Mouse (Mus musculus): ENCODE data around the gene Gm10134.

Gene Gm10134

DNA sequence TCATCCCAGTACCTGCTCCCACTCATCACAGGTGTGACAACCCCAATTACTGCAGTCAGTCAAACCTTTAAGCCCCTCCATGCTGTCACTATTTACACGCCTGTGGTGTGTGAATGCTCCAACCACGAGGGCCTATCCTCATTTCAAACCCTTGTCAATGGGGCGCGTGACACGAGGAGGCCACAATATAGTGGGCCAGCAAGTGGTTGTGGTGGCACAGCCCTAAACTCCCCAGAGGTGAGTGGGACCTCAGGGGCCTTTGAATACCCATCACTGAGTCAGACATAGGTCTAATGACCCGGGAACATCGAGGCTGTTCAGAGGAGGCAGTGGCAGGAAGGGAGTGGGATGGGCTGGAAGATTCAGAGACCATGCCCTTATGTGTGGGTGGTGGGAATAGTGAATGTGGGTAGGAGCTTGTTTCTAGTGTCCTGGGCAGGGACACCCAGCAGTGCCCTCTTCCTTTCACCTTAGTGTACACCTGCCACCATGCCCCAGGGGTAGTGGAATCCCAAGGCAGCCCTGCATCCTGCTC is 28.1 kb downstream of the Gm10134 start:
- DNase-seq, result no peak

DNA sequence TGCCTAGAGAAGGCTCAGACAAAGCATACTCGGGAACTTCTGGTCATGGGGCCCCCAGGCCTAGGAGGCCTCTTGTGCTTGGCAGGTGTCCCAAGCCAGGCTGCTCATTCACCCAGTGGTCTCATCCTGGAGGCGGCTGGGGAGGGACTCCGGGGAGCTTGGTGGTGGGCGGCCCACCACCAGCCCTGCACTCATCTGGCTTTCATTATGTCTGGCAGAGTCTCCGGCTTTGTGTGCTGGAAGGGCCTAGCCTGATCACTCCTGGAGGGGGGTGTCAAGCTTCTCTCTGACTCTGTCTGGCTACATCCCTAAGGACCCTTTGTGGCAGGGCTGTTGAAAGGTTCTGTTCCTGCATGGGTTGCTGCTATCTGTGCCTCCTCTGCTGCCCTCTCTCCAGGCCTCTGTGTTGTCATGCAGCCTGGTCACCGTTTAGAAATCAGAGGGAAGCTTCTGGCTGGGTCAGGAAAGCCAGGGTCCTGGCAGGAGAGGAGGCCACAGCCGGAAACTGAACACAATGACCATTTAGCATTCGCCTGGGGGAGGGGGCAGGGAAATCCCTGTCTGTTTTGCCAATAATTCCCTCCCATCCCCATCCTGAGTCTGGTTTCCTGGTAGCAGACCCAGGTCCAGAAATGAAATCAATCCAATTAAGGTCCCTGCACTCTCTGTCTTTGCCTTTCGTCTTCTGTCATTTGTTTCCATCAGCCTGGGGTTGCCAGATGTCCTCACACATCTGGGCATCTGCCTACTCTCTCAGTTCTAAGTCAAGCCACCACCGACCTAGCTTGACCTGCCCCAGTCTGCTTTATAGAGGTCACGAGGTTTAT is 28.8 kb downstream of the Gm10134 start:
- DNase-seq, result peak; percentile 44

DNA sequence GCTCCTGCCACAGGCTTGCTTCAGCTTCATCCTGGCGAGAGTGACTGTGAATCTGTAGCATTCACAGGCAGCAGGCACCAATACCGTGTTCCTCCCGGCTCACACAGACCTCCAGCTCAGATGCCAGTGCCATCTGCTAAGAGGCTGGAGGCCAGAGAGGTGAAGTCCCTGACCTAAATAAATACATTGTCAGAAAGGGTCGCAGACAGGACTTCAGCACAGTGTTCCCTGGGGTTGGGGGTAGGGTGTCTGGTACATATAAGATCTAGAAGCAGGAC is 29.3 kb downstream of the Gm10134 start:
- no peak for DNase-seq

DNA sequence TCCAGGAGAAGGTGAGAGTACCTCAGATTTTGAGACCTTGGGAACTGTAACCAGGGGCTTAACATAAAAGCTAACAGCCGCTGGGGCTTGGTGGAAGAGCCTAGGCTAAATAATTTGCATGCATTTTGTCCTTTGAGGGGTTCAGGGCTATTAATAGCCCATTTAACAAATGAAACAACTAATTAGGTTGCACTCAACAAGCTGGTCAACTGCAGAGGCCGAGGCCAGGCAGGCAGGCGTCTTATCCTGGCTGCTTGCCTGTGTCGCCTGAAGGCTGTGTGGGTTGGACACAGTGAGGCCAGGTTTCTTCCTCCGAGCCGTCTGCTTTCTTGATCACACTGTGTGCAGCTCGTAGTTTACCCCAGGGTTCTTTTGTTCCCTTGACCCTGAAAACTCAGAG is 29.8 kb downstream of the Gm10134 start:
- peak; percentile 59 for DNase-seq

DNA sequence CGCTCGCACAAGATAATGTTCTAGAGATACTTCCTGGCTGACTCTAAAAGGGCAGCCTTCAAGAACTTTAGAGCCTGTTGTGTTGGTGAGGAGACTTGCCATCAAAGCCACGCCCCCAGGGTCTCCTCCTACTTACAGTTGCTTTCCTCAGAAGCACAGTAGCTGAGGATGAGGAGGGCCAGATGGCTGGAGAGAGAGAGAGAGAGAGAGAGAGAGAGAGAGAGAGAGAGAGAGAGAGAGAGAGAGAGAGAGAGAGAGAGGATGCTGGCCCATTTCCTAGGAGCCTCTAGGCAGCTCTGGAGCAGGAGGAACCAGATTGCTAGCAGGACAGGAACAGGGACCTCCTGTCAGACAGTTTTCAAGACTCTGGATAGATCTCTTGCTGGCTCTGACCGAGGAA is 30.3 kb downstream of the Gm10134 start:
- no peak for DNase-seq

DNA sequence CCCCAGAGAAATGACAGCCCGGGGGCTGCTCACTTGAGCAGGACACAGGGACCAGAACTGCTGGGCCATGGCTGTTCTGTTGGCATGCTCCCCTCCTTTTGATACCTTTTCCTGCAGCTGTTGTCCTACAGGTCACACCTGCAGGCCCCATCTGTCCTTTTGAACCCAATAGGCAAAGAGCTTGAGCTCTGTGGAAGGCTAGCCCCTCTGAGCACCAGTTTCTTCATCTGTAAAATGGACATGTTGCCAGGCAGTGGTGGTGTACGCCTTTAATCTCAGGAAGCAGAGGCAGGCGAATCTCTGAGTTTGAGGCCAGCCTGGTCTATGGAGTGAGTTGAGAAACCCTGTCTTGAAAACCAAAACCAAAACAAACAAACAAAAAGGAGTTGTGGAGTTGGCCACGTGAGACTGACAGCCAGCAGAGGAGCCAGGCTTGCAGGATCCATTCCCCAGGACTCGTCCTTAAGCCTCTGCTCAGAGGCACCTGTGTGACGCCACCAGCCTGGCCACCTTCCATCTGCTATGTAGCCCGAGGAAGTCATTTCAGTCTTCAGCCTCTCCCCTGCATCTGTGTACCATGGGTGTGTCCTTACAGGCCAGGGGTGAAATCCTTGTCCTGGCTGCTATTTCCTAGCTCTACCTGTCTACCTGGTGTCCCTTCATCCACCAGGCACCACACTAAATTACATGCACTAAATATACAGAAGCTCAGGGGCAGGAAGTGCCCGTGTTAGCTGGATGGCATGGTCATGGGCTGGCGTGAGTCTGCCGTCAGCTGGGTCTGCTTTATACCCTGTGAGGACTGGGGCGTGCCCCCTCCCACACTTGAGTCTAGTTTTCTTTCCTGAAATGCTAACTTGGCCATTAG is 31.1 kb downstream of the Gm10134 start:
- no peak for DNase-seq

DNA sequence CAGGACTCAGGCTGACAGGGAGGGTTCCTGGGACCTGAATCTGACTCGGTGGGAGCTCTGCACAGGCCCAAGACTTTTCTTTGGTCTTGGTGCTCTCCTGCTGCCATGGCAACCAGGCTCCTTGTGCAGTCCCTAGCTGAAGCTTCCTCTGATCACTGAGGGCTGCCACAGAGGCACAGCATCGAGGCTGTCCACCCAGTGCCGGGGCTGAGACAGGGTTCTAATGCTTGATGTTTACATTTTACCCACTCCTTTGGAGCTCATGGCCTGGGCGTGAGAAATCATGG is 31.7 kb downstream of the Gm10134 start:
- no peak for DNase-seq

DNA sequence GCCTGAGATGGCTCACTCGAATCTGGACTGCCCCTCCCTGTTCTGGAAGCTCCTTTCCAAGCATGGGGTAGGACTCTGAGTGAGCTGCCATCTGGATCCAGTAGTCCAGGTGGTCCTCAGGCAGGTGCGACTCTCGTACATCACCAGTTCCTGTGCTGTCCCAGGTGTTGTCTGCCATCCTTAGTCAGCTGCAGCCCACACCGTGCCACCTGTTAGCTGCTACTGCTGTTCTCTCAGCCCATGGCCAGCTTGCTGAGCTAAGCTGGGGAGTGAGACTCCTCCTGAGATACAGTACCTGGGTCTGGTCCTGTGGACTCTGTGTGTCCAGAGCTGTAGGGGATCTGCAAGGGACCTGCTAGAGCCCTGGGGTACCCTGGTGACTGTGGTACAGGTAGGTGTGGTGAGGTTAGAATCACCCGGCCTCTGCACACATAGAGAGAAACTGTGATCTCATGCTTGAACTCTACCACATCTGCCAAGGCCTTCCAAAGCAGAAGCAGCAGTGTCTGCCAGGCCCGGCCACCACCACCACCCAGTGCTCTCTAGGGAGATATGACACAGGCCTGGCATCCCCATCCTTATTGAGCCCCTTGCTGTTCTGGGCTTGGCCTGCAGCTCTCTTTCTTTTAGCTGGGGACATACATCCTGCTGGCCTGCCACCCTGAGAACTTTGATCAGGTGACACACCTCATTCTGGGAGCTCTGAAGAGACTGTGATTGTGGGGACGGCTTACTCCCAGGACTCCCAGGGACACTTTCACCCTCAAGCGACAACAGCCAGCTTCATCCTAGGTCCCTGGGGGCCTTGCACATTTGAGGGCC is 32.3 kb downstream of the Gm10134 start:
- peak; percentile 58 for DNase-seq

DNA sequence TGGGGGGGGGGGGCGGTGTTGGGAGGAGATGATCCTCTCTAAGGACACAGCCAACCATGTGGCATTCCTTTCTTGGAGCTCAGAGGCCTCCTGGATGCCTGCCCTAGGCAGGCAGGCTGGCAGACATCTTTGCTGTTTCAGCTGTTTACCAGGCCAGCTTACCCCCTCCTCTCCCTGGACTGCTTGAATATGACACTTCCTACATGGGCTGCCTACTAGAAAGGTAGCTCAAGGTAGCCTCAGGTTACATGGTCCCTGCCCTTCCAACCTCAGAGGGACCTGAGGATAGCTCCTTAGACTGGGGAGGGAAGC is 32.9 kb downstream of the Gm10134 start:
- no peak for DNase-seq

DNA sequence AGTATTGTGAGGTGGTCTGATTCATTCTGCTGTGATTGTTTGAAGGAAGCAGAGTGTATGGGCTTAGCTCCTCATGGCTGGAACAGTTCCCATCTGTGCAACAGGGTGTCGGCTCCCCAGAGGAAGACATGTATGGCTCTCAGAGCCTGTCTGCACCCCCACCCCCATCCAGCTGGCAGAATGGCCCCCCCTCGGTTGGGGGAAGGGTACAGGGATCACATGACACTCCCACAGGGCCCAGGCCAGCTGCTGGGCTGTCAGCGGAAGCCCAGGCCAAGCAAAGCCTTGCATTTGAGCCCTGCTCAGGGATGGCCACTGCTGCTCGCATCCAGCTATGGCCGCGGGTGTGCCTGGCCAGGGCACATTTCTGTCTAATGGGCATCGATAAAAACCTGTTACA is 33.3 kb downstream of the Gm10134 start:
- peak; percentile 62 for DNase-seq

DNA sequence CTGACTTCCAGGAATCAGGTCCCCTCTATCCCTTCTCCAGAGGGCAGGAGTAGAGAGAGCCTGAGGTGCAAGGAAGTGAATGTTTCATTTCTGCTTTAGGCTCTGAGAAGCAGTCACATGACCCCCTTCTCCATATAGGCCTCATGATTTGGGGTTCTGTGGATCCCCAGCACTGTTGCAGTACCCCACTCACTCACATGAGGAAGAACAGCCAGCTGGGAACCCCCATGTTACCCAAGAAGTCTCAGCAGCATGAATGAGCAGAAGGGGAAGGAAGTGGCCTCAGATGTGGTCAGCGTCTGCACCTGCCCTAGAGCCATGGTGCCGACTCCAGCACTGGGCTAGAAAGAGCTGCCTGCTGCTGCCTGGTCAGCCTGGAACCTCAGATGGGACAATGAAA is 34.1 kb downstream of the Gm10134 start:
- DNase-seq, result no peak

DNA sequence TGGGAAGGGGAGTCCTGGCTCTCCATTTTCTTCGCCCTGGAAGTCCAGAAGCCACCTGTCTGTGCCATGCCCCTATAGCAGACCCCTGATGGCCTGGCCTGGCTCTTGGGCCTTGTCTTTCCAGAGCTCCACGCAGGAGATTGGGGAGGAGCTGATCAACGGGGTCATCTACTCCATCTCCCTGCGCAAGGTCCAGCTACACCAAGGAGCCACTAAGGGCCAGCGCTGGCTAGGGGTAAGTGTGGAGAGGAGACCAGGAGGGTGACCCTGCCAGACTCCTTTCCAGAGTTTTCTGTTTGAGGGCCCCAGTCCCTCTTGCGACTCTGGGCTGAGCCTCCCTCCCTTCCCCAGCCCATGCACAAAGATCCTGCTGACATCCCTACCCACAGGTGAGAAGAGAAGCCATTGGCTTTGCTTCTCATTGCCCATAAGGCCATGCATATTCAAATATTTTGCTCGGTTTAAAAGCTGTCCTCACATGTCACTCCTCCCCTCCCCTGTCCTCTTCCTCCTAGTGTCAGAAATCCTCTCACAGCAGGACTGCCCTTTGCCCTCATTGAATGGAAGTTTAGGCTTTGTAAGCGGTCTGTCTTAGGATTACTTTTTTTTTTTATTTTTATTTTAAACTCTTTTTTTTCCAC is 34.8 kb downstream of the Gm10134 start:
- DNase-seq, result no peak

DNA sequence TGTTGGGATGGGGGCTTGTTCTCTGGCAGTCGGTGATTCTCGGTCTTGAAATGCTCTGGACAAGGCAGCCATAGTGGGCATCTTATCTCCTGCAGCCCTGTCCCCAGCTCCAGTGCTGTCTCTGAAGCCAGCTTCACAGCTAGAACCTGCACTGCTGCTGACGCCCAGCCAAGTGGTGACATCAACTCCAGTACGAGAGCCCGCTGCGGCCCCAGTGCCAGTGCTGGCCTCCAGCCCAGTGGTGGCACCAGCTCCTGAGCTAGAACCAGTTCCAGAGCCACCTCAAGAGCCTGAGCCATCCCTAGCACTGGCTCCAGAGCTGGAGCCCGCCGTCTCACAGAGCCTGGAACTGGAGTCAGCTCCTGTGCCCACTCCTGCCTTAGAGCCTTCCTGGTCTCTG is 38.0 kb downstream of the Gm10134 start:
- DNase-seq, result peak; percentile 43

DNA sequence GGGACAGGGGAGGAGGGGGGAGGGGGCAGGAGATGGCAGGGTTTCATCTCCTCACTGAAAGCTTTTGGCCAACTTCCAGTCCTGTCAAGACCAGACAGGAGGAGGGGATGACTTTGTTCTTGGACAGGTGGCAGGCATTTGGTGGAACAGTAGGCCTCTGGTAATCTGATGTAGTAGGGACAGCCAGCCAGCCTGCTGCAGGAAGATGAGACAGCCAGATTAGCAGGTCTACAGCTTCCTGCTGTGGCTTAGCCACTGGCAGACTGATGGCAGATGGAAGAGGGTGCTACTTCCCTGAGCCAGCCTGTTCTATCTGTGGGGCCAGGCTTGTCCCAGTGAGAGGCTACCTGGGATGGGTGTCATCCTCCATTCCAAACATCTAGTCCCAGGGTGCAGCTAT is 40.1 kb downstream of the Gm10134 start:
- DNase-seq, result no peak

DNA sequence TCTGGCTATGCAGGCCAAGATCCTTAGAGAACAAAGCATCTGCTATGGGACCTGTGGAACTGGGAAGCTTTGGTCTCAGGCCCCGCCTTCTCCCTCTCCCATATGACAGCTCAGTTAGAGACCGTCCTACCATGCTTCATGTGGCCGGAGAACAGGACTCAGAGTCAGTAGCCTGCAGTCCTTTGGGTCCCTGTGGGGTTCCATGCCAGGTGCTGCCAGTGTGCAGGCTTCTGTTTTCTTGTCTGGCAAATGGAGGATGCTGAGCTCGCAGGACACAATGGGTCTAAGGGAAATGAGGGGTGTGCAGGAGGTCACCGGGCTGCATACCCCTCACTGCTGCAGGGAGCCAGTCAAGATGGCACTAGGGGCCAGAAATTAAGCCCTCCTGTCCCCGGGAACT is 40.7 kb downstream of the Gm10134 start:
- no peak for DNase-seq

DNA sequence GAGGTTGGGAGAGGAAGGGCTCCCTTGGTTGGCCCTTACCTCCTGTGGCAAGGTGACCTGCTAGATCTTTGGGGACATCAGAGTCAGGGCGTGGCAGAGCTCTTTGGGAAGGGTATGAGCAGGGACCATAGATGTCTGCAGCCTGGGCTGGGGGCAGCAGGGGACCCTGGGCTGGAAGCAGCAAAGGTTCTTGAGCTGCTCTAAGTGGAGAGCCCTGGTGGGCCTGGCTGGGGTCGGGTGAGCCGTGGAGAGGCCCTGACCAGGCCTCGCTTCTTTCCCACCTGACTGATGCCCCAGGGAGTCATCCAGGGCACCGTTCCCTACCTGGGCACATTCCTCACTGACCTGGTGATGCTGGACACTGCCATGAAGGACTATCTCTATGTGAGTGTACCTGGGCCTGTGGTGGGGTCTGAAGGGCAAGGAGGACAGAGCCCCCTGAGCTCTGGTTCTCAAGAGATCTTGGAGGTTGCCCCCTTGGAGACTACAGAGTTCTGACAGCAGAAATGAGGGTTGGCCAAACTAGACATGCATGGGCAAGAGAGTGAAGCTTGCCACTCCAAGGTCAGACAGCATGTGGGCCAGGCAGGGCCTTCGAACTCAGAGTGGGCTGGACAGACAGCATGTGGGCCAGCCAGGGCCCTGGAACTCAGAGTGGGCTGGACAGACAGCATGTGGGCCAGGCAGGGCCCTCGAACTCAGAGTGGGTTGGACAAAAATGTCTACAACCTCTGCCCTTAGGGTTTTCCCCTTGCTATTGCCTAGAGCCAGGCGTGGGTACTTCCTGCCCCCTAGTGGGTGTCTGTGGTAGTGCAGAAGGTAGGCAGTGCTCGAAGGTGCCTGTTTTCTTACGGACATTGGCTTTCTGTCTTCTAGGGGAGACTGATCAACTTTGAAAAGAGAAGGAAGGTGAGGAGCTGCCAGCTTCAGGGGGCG is 41.6 kb downstream of the Gm10134 start:
- peak; percentile 74 for DNase-seq

DNA sequence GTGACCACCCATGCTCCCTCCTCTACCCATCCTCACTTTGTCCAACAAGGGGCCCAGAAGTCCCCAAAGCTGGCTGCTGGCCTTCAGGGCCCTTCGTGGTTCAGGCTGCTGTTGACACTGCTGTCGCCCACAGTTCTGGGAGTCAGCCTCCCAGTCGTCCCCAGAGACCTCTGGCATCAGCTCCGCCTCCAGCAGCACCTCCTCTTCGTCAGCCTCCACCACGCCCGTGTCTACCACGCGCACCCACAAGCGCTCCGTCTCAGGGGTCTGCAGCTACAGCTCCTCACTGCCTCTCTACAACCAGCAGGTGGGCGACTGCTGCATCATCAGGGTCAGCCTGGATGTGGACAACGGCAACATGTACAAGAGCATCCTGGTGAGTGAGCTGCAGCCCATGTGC is 43.3 kb downstream of the Gm10134 start:
- DNase-seq, result no peak

DNA sequence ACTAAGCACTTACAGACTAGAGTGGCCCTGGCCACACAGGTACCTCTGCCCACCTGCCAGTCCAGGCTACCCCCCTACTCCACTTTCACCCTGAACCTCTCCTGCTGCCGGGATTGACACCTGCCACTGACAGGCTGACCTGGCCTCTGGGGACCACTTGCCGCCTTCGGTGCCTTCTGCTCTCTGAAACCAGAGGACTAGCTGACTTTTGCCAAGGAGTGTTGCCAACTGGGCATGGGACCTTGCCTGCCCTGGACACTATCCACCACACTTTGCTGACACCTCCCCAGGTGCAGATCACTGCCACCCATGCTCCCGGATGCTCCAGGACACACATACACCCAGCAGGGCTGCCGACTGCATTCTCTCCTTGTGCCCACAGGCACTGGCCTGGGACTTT is 46.4 kb downstream of the Gm10134 start:
- no peak for DNase-seq
